Mouse (Mus musculus) intestine, postnatal 0 days (tissue): Measurements from ENCODE around the gene Olfr66. TPM values are rescaled to one million over a fixed set of nuclear protein-coding genes. Genes with fewer than 3 reads are reported as not detected.

Experiments
- ATAC-seq: fragments of 200-750 bp; cut with Nextera tagmentation; 2 replicates; pipeline ENCODE4 v1.8.0; 2017; ENCODE audit warnings: mild to moderate bottlenecking, moderate TSS enrichment, moderate library complexity
- H3K27ac ChIP-seq: fragments of 300-500 bp; sonication (generic); 2 replicates; pipeline ENCODE4 v1.5.1; 2014; ENCODE audit warnings: mild to moderate bottlenecking, low read depth, low read length, moderate library complexity
- H3K27me3 ChIP-seq: fragments of 300-500 bp; sonication (generic); replicated peaks from 2 replicates; pipeline ENCODE4 v1.6.1; 2014; ENCODE audit warnings: low read length, mixed read lengths; ENCODE audit not compliant: control insufficient read depth, insufficient read depth
- H3K36me3 ChIP-seq: fragments of 300-500 bp; sonication (generic); 2 replicates; pipeline ENCODE4 v1.6.1; 2014; ENCODE audit warnings: mild to moderate bottlenecking, moderate library complexity; ENCODE audit not compliant: control insufficient read depth, insufficient read depth
- H3K4me1 ChIP-seq: fragments of 300-500 bp; sonication (generic); replicated peaks from 2 replicates; pipeline ENCODE4 v1.6.1; 2014; ENCODE audit warnings: antibody characterized with exemption, low read length, mixed read lengths; ENCODE audit not compliant: control insufficient read depth, insufficient read depth
- H3K4me2 ChIP-seq: fragments of 300-500 bp; sonication (generic); replicated peaks from 2 replicates; pipeline ENCODE4 v1.6.1; 2014; ENCODE audit warnings: low read depth, mild to moderate bottlenecking, moderate library complexity
- H3K4me3 ChIP-seq: fragments of 300-500 bp; sonication (generic); 2 replicates; pipeline ENCODE4 v1.5.1; 2014; ENCODE audit warnings: low read depth, low read length
- H3K9ac ChIP-seq: fragments of 300-500 bp; sonication (generic); 2 replicates; pipeline ENCODE4 v1.6.1; 2014; ENCODE audit warnings: mild to moderate bottlenecking, low read depth, low read length
- H3K9me3 ChIP-seq: fragments of 300-500 bp; sonication (generic); 2 replicates; pipeline ENCODE4 v1.6.1; 2016; ENCODE audit warnings: mixed run types; ENCODE audit not compliant: control insufficient read depth
- CTCF ChIP-seq: sonication (generic); IDR thresholded peaks from 2 replicates; pipeline ENCODE4 v1.5.1; 2016; ENCODE audit warnings: low read depth, mild to moderate bottlenecking, control low read depth, antibody characterized with exemption, moderate library complexity
- WGBS: fragments of 180-500 bp; shearing (Covaris S2); extraction: QIAGEN DNeasy Blood & Tissue Kit; methylation state at CpG from one replicate; pipeline ENCODE4 v1.1.7; 2014; 5-methylcytosine and 5-hydroxymethylcytosine counted together
- polyA plus RNA-seq: library from polyadenylated mRNA; unstranded; fragments of >200 nt; fragmentation: Nextera tagmentation; extraction: Ambion mirVana; gene quantifications from 2 replicates; pipeline ENCODE4 v1.2.1, GENCODE M21; 2015

The Olfr66 gene
- polyA plus RNA-seq, 1 experiment from 2014 or later, result not detected

GRCm38 (mm10) chr7:103894385-103894784, 8.3 kb upstream of the Olfr66 start, which contains the start of gene Olfr64:
Olfr64 (minus strand) TSS chr7:103894485.
- H3K27me3 ChIP-seq, result no peaks in the 10 kb centered on the region
- WGBS, result 63% methylated on average over 1 of the region's 1 CpGs
- H3K36me3 ChIP-seq, result no peaks in the 10 kb centered on the region
- H3K4me2 ChIP-seq, result no peak within 1 kb of the TSS
- TF ChIP-seq CTCF, result no peak
- no peak within 1 kb of the TSS for H3K4me3 ChIP-seq
- H3K9me3 ChIP-seq, result no peaks in the 10 kb centered on the region
- H3K4me1 ChIP-seq, result no peaks in the 10 kb centered on the region
- H3K9ac ChIP-seq, result no peak within 1 kb of the TSS
- no peak for ATAC-seq
- H3K27ac ChIP-seq, result no peak within 1 kb of the TSS

GRCm38 (mm10) chr7:103877093-103877492, 9.0 kb downstream of the Olfr66 start:
- Histone ChIP-seq H3K4me2 (no peak overlapping the region), H3K9ac (no peak overlapping the region), H3K4me1 (no peaks in the 10 kb centered on the region), H3K4me3 (no peak overlapping the region), H3K36me3 (no peaks in the 10 kb centered on the region), H3K27ac (no peak overlapping the region), H3K27me3 (no peaks in the 10 kb centered on the region), H3K9me3 (no peaks in the 10 kb centered on the region)
- ATAC-seq, result no peak
- no peak for TF ChIP-seq CTCF
- WGBS, result 72% methylated on average over 2 of the region's 2 CpGs

GRCm38 (mm10) chr7:103874451-103874850, 11.6 kb downstream of the Olfr66 start:
- TF ChIP-seq CTCF, result peak; percentile 30
- Histone ChIP-seq H3K4me1 (no peaks in the 10 kb centered on the region), H3K36me3 (no peaks in the 10 kb centered on the region), H3K27me3 (no peaks in the 10 kb centered on the region), H3K9ac (no peak overlapping the region), H3K27ac (no peak overlapping the region), H3K9me3 (no peaks in the 10 kb centered on the region), H3K4me3 (no peak overlapping the region), H3K4me2 (no peak overlapping the region)
- WGBS, result 45% methylated on average over 5 of the region's 5 CpGs
- no peak for ATAC-seq

GRCm38 (mm10) chr7:103873064-103873463, 13.0 kb downstream of the Olfr66 start:
- H3K9ac ChIP-seq, result no peak overlapping the region
- H3K27ac ChIP-seq, result no peak overlapping the region
- no peaks in the 10 kb centered on the region for H3K36me3 ChIP-seq
- H3K4me1 ChIP-seq, result no peaks in the 10 kb centered on the region
- no peak overlapping the region for H3K4me2 ChIP-seq
- H3K27me3 ChIP-seq, result no peaks in the 10 kb centered on the region
- no peak for ATAC-seq
- H3K4me3 ChIP-seq, result no peak overlapping the region
- WGBS, result 2% methylated on average over 1 of the region's 1 CpGs
- TF ChIP-seq CTCF, result peak; percentile 63
- no peaks in the 10 kb centered on the region for H3K9me3 ChIP-seq

- ATAC-seq, result no peak
- no peak overlapping the region for H3K4me2 ChIP-seq
- no peak overlapping the region for H3K27ac ChIP-seq
- H3K9ac ChIP-seq, result no peak overlapping the region
- H3K9me3 ChIP-seq, result no peaks in the 10 kb centered on the region
- H3K27me3 ChIP-seq, result no peaks in the 10 kb centered on the region
- no peaks in the 10 kb centered on the region for H3K4me1 ChIP-seq
- H3K4me3 ChIP-seq, result no peak overlapping the region
- no peaks in the 10 kb centered on the region for H3K36me3 ChIP-seq
- TF ChIP-seq CTCF, result no peak
These were observed 15.4 kb downstream of the Olfr66 start for GRCm38 (mm10) chr7:103870667-103871066.

- no peak overlapping the region for H3K27ac ChIP-seq
- no peaks in the 10 kb centered on the region for H3K36me3 ChIP-seq
- H3K4me1 ChIP-seq, result no peaks in the 10 kb centered on the region
- H3K9me3 ChIP-seq, result no peaks in the 10 kb centered on the region
- H3K27me3 ChIP-seq, result no peaks in the 10 kb centered on the region
- no peak for ATAC-seq
- no peak overlapping the region for H3K4me2 ChIP-seq
- TF ChIP-seq CTCF, result no peak
- H3K9ac ChIP-seq, result no peak overlapping the region
- no peak overlapping the region for H3K4me3 ChIP-seq
These were observed 20.3 kb downstream of the Olfr66 start for GRCm38 (mm10) chr7:103865716-103866115.

GRCm38 (mm10) chr7:103861531-103861930, 24.5 kb downstream of the Olfr66 start:
- Histone ChIP-seq H3K4me2 (no peak overlapping the region), H3K9ac (no peak overlapping the region), H3K36me3 (no peaks in the 10 kb centered on the region), H3K27ac (no peak overlapping the region), H3K27me3 (no peaks in the 10 kb centered on the region), H3K4me3 (no peak overlapping the region), H3K9me3 (no peaks in the 10 kb centered on the region), H3K4me1 (no peaks in the 10 kb centered on the region)
- no peak for TF ChIP-seq CTCF
- 83% methylated on average over 3 of the region's 3 CpGs for WGBS
- no peak for ATAC-seq
